Mouse (Mus musculus): ENCODE results near the gene Rab15. TPM values are rescaled to one million over a fixed set of nuclear protein-coding genes. Genes with fewer than 3 reads are reported as not detected.

Gene Rab15
- polyA plus RNA-seq, 1 experiment = 20.3 TPM

DNA sequence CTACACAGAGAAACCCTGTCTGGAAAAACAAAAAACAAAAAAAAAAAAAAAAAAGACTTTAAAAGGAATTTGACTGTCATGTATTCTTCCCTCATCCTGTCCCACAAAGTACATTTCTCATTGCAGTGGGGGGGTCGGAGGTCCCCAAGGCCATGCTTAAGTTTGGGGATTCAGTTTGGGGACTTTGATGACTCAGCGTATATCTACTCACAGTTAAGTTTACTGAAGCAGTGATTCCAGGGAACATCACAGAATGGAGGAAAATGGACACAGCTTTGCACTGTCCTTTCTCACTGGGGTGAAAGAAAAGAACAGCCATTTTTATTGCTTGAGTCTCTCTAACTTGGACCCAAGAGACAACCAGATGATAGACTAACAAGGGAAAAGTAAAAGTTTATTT is 29.7 kb upstream of the Rab15 start:
- TF ChIP-seq CTCF (IDR thresholded peaks at IDR 0.05; ENCODE audit: insufficient read depth, low read length) (no peak), POLR2A (IDR thresholded peaks at IDR 0.05; ENCODE audit: borderline replicate concordance, extremely low read depth, low read depth, low read length) (no peak)
- H3K4me3 ChIP-seq (replicated peaks; ENCODE audit: extremely low read depth, low read depth, low read length) = no peak overlapping the region
- no peaks in the 10 kb centered on the region for H3K4me1 ChIP-seq (ENCODE audit: control insufficient read depth, insufficient read depth, low read length)
- 88% methylated on average over 2 of the region's 2 CpGs for WGBS
- no peak for DNase-seq

DNA sequence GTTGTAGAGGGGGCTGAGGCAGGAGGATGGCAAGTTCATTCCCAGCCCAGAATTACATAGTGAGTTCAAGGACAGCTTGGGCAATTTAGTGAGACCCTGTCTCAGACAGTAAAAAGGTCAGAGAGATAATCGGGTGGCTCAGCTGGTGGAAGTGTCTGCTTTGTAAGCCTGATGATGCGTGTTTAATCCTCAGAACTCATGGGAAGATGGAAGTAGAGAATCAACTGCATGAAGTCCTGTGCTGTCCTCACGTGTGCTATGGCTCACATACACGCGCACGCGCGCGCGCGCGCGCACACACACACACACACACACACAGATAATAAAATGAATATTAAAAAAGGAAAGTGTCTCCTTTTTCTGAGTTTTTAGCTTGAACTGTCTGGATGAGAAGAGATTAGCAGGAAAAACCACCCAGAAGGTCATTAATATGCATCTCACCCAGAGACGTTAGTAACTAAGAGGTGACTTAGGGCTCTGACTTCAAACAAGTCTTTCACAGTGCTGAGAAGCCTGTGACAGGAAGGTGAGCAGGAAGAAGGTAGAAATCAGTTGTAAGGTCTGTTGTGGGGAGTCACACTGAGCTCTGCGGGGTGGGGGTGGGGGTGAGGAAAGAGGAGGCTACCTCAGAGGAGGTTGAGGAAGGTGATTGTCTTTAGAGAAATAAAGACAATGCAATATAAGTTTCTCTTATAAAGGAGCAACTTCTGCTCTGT is 21.8 kb upstream of the Rab15 start:
- Histone ChIP-seq H3K4me1 (ENCODE audit: control insufficient read depth, insufficient read depth, low read length) (no peaks in the 10 kb centered on the region), H3K4me3 (replicated peaks; ENCODE audit: extremely low read depth, low read depth, low read length) (no peak overlapping the region)
- TF ChIP-seq CTCF (IDR thresholded peaks at IDR 0.05; ENCODE audit: insufficient read depth, low read length) (no peak), POLR2A (IDR thresholded peaks at IDR 0.05; ENCODE audit: borderline replicate concordance, extremely low read depth, low read depth, low read length) (no peak)
- no peak for DNase-seq
- 89% methylated on average over 15 of the region's 15 CpGs for WGBS

DNA sequence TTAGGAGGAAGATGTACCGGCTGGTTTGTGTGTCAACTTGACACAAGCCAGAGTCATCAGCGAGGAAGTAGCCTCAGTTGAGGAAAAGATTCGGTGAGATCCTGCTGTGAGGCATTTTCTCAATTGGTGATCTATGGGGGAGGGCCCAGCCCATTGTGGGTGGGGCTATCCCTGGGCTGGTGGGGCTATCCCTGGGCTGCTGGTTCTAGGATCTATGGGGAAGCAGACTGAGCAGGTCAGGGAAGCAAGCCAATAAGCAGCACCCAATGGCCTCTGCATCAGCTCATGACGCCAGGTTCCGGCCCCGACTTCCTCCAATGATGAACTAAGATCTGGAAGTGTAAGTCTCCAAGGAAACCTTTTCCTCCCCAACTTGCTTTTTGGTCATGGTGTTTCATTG is 17.4 kb upstream of the Rab15 start:
- H3K4me3 ChIP-seq (replicated peaks; ENCODE audit: extremely low read depth, low read depth, low read length) = no peak overlapping the region
- 82% methylated on average over 6 of the region's 6 CpGs for WGBS
- no peaks in the 10 kb centered on the region; the same call in 1 of the 2 replicates for H3K4me1 ChIP-seq (ENCODE audit: control insufficient read depth, insufficient read depth, low read length)
- DNase-seq = no peak
- no peak for TF ChIP-seq POLR2A (IDR thresholded peaks at IDR 0.05; ENCODE audit: borderline replicate concordance, extremely low read depth, low read depth, low read length)
- no peak for TF ChIP-seq CTCF (IDR thresholded peaks at IDR 0.05; ENCODE audit: insufficient read depth, low read length)

DNA sequence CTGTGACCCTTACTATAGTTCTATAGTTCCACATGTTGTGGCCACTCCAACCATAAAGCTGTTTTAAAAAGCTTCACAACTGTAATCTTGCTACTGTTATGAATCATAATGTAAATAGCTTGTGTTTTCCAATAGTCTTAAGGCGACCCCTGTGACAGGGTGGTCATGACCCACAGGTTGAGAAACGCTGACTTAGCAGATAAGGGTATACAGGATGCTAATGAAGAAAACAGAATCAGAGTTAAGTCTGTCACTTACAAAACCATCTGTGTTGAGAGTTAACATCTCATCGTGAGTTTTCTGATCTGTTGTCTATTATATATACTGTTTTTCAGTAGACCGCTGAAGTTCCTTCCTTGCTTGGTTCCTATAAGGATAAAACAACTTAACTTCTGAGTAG is 16.6 kb upstream of the Rab15 start:
- no peak for DNase-seq
- TF ChIP-seq POLR2A (IDR thresholded peaks at IDR 0.05; ENCODE audit: borderline replicate concordance, extremely low read depth, low read depth, low read length) (no peak), CTCF (IDR thresholded peaks at IDR 0.05; ENCODE audit: insufficient read depth, low read length) (no peak)
- Histone ChIP-seq H3K4me3 (replicated peaks; ENCODE audit: extremely low read depth, low read depth, low read length) (no peak overlapping the region), H3K4me1 (ENCODE audit: control insufficient read depth, insufficient read depth, low read length) (no peaks in the 10 kb centered on the region; the same call in 1 of the 2 replicates)
- 92% methylated on average over 4 of the region's 4 CpGs for WGBS

DNA sequence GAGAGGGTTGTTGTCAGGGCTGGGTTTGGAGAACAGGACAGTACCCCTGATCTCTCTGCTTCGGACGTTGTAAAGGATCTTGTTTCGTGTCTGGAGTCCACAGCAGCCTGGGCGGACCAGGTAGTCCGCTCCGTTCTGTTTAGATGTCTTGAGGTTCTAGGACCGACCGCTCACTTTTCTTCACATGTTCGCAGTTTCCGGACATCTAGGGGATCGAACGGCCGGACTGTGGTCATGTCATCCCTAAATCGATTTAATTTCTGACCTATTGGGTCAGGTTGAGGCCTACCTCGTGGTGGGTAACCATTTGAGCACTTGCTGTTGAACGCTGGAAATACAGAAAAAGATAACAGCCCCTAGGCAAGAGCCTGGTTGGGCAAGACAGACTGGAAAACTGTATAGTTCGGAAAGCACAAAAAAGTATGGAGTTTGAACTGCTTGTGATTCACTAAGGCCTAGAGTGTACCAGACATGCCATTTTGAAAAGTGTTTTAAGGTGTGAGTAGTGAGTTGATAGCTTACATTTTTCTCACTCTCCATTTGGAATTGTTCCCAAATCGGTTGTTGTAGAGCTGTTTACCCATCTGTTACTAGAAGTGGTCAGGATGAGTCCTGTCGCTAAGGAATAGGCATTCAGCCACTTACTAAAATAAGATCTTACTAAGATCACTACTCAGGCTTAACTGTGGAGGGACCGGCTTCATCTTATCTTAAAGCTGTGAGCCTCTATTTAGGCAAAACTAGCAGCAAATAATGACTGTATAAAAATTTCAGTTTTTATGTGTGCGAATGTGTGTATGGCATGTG is 15.3 kb upstream of the Rab15 start:
- no peak for DNase-seq
- Histone ChIP-seq H3K4me1 (ENCODE audit: control insufficient read depth, insufficient read depth, low read length) (no peaks in the 10 kb centered on the region; the same call in 1 of the 2 replicates), H3K4me3 (replicated peaks; ENCODE audit: extremely low read depth, low read depth, low read length) (peak overlapping the region; percentile 92)
- no peak for TF ChIP-seq CTCF (IDR thresholded peaks at IDR 0.05; ENCODE audit: insufficient read depth, low read length)
- no peak for TF ChIP-seq POLR2A (IDR thresholded peaks at IDR 0.05; ENCODE audit: borderline replicate concordance, extremely low read depth, low read depth, low read length)
- WGBS = 10% methylated on average over 21 of the region's 21 CpGs

DNA sequence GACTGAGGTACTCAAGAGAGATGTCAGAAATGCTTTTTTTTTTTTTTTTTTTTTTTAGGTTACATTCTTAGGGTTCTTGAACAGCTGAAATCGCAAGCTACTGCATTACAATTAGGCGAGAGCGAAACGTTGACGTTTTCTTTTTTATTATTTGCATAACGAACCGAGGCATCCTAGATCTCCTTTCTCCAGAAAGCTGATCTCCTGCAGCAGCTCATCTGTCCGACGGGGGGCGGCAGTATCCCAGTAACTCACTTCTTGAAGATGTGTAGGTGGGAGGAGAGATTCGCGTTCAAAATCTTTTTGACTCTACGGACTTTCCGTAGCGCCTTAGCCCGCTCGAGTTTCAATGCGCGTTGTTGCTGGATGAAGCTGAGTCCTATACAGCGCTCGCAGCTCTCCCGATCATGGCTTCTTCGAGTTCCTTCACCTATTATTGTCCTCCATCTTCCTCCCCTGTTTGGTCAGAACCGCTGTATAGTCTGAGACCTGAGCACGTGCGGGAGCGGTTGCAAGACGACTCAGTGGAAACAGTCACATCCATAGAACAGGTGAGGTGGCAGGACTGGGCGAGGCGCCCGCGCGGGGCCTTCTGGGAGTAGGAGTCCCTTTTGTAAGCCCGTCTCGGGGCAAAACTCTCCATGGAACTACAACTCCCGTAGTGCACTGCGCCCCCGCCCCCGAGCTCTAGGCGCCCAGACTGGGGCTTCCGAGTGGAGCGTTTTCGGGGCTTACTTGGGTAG is 14.6 kb upstream of the Rab15 start:
- under 1% methylated on average over 43 of the region's 43 CpGs for WGBS
- no peaks in the 10 kb centered on the region; the same call in 1 of the 2 replicates for H3K4me1 ChIP-seq (ENCODE audit: control insufficient read depth, insufficient read depth, low read length)
- DNase-seq = peak; percentile 97
- TF ChIP-seq POLR2A (IDR thresholded peaks at IDR 0.05; ENCODE audit: borderline replicate concordance, extremely low read depth, low read depth, low read length) (peak; percentile 57; the same call in 1 of the 2 replicates), CTCF (IDR thresholded peaks at IDR 0.05; ENCODE audit: insufficient read depth, low read length) (peak; percentile 73)
- peak overlapping the region; percentile 92 for H3K4me3 ChIP-seq (replicated peaks; ENCODE audit: extremely low read depth, low read depth, low read length)

DNA sequence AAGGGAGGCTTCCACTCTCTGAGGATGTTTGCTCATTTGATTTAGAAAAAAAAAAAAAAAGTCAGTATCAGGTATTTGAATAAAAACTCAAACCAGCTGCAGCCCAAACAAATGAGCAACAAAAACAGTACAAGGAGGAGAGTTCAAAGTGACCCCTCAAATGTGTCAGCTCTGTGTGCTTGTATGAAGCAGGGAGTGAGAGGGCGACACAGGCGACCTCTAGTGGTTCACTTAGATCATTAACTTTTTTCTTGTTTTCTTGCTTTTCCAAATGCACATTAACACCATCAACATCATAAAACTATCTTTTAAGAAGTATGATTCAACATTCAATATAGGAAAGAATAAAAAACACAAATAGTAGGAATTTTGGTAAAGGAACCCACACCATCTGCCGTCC is 10.0 kb upstream of the Rab15 start:
- WGBS = 7% methylated on average over 3 of the region's 3 CpGs
- H3K4me3 ChIP-seq (replicated peaks; ENCODE audit: extremely low read depth, low read depth, low read length) = no peak overlapping the region
- H3K4me1 ChIP-seq (ENCODE audit: control insufficient read depth, insufficient read depth, low read length) = no peaks in the 10 kb centered on the region
- DNase-seq = no peak
- TF ChIP-seq POLR2A (IDR thresholded peaks at IDR 0.05; ENCODE audit: borderline replicate concordance, extremely low read depth, low read depth, low read length) (no peak), CTCF (IDR thresholded peaks at IDR 0.05; ENCODE audit: insufficient read depth, low read length) (peak; percentile 76)

DNA sequence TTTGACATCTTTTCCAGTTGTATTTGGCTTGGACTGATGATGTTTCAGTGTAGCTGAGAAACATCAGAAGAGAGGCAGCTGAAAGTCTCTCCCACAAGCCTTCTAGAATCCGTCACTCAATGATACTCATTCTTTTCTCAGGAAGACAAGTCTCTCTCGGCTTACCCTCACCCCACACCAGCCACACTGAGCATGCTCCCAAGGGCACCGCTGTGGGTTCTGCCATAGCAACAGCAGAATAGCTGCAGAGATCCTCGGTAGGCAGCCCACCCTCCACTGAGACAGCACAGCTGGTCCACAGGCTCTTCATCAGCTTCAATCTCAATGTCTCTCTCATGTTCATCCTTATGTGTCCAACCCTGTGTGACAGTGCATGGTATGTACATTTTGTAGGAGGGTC is 2.6 kb upstream of the Rab15 start:
- H3K4me1 ChIP-seq (ENCODE audit: control insufficient read depth, insufficient read depth, low read length) = peaks cover 3% of the 10 kb centered on the region; the same call in 1 of the 2 replicates
- WGBS = 73% methylated on average over 4 of the region's 4 CpGs
- TF ChIP-seq CTCF (IDR thresholded peaks at IDR 0.05; ENCODE audit: insufficient read depth, low read length) (no peak), POLR2A (IDR thresholded peaks at IDR 0.05; ENCODE audit: borderline replicate concordance, extremely low read depth, low read depth, low read length) (no peak)
- H3K4me3 ChIP-seq (replicated peaks; ENCODE audit: extremely low read depth, low read depth, low read length) = no peak overlapping the region
- DNase-seq = no peak

DNA sequence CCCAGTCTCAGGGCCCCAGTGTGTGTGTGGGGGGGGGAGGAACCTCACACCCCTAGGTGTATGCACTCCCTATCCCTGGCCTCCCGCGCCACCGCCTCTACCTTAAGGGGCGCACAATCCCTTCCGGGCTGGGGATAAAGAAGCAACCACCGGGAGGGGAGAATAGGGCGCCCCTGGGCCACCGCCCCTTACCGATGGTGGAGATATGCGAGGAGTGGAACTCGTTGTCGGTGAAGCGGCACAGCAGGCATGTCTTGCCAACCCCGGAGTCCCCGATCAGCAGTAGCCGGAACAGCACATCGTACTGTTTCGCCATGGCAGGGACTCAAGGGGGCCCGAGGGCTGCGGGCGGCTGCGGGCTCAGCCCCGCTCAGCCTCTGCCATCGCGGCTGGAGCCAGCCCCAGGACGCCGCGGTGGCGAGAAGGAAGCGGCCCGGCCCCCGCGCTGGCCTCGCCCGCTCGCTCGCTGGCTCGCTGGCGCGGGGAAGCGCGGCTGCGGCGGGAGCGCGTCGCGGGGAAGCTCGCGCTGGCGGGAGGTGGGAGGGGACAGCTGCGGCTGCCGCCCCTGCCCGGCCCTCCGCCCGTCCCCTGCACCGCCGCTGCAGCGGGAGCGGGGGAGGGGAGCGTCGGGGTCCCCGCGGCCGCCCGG is 582 bp downstream of the Rab15 start:
- TF ChIP-seq POLR2A (IDR thresholded peaks at IDR 0.05; ENCODE audit: borderline replicate concordance, extremely low read depth, low read depth, low read length) (no peak), CTCF (IDR thresholded peaks at IDR 0.05; ENCODE audit: insufficient read depth, low read length) (no peak)
- 2% methylated on average over 58 of the region's 66 CpGs for WGBS
- H3K4me1 ChIP-seq (ENCODE audit: control insufficient read depth, insufficient read depth, low read length) = peaks cover 3% of the 10 kb centered on the region; the same call in 1 of the 2 replicates
- DNase-seq = peak; percentile 46
- H3K4me3 ChIP-seq (replicated peaks; ENCODE audit: extremely low read depth, low read depth, low read length) = peak overlapping the region; percentile 60

All from lung, adult 2 months (tissue).